Mouse (Mus musculus) liver, embryonic 14.5 days (tissue): ENCODE measurements around the gene Olfr160. TPM values are rescaled to one million over a fixed set of nuclear protein-coding genes. Genes with fewer than 3 reads are reported as not detected.

Experiments used
- ATAC-seq: fragments of 200-750 bp; cut with Nextera tagmentation; 2 replicates; pipeline ENCODE4 v1.8.0; 2017; ENCODE audit warnings: moderate number of reproducible peaks, mild to moderate bottlenecking, moderate library complexity; ENCODE audit not compliant: insufficient read depth
- DNase-seq, 3 experiments: peaks; one replicate each; pipeline ENCODE4 v3.0.0-alpha.2; 2012 to 2013; ENCODE audit warnings: low read depth in 3 of 3, low spot score in 3 of 3
- H3K27ac ChIP-seq: fragments of 300-500 bp; sonication (generic); 2 replicates; pipeline ENCODE4 v1.5.1; 2014; ENCODE audit warnings: moderate library complexity, mild to moderate bottlenecking, control low read depth, inconsistent platforms
- H3K27me3 ChIP-seq: fragments of 300-500 bp; sonication (generic); 2 replicates; pipeline ENCODE4 v1.6.1; 2014; ENCODE audit warnings: mild to moderate bottlenecking, low read length, moderate library complexity; ENCODE audit not compliant: control insufficient read depth, insufficient read depth
- H3K36me3 ChIP-seq: fragments of 300-500 bp; sonication (generic); replicated peaks from 2 replicates; pipeline ENCODE4 v1.6.1; 2014; ENCODE audit warnings: low read depth; ENCODE audit not compliant: control insufficient read depth, insufficient read depth
- H3K4me1 ChIP-seq, 2 experiments: fragments of 200-500 bp in 1 of 2; fragments of 300-500 bp in 1 of 2; sonication (generic) in 1 of 2; replicated peaks; 2 replicates each; pipeline ENCODE4 v1.6.1; 2012 to 2014; ENCODE audit warnings: antibody characterized with exemption in 1 of 2, inconsistent platforms in 1 of 2, low read length in 1 of 2; ENCODE audit not compliant: control insufficient read depth in 2 of 2, insufficient read depth in 2 of 2
- H3K4me2 ChIP-seq: fragments of 300-500 bp; sonication (generic); 2 replicates; pipeline ENCODE4 v1.6.1; 2014; ENCODE audit warnings: low read depth, mild to moderate bottlenecking, control low read depth, moderate library complexity
- H3K4me3 ChIP-seq, 2 experiments: fragments of 200-500 bp in 1 of 2; fragments of 300-500 bp in 1 of 2; sonication (generic) in 1 of 2; 2 replicates each; pipeline ENCODE4 v1.5.1; 2012 to 2014; ENCODE audit warnings: low read depth in 2 of 2, low read length in 2 of 2, mild to moderate bottlenecking in 2 of 2, control low read depth in 1 of 2, inconsistent platforms in 1 of 2, moderate library complexity in 1 of 2; ENCODE audit not compliant: insufficient read depth in 1 of 2
- H3K9ac ChIP-seq: fragments of 300-500 bp; sonication (generic); replicated peaks from 2 replicates; pipeline ENCODE4 v1.6.1; 2014; ENCODE audit warnings: mild to moderate bottlenecking, control low read depth, moderate library complexity
- H3K9me3 ChIP-seq: fragments of 300-500 bp; sonication (generic); 2 replicates; pipeline ENCODE4 v1.6.1; 2016; ENCODE audit warnings: low read length, mixed read lengths; ENCODE audit not compliant: control insufficient read depth
- CTCF ChIP-seq: IDR thresholded peaks from 2 replicates; pipeline ENCODE4 v1.5.1; 2016; ENCODE audit warnings: antibody characterized with exemption, low read depth, control low read depth
- EP300 ChIP-seq: IDR thresholded peaks from 2 replicates; pipeline ENCODE4 v1.6.1; 2016; ENCODE audit warnings: antibody characterized with exemption, low read depth
- WGBS: fragments of 180-500 bp; shearing (Covaris S2); extraction: QIAGEN DNeasy Blood & Tissue Kit; methylation state at CpG from one replicate; pipeline ENCODE4 v1.1.7; 2014; ENCODE audit not compliant: insufficient replicate concordance; 5-methylcytosine and 5-hydroxymethylcytosine counted together
- polyA plus RNA-seq, 2 experiments: library from polyadenylated mRNA; depleted of rRNA in 1 of 2; stranded (reverse) in 1 of 2; unstranded in 1 of 2; fragments of >200 nt; fragmentation: Nextera tagmentation in 1 of 2; extraction: Ambion mirVana in 1 of 2; gene quantifications; 2 replicates each; pipeline versions ENCODE4 v1.2.1 to v1.2.3; 2012 to 2014

Gene Olfr160
- polyA plus RNA-seq, 2 experiments: not detected

DNA sequence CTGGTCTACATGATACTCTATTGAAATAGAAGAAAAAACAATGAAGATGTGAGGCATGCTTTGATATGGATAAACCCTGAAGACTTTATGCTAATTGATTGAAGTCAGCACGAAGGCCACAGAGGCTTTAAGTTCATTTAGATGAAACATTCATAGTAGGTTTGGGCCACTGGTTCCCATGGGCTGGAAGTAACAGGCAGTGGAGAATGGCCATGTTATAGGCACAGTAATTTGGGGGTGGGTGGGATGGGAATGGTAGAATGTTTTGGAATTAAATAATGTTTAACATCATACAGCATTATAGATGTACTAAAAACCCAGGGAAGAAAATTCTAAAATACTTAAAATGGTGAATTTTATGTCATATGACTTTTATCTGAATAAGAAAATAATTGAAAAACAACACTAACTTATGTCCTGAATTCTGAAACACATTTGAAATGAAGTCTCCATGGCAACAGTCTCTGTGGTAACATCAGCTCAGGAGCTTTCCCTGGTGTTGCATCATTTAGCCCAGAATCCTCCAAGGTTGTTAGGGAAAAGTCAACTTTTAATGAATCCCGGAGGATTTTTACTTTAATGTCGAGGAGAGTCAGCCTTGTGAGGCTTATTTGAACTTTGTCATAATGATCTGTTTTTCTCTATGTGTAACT lies 28.6 kb downstream of the Olfr160 start:
- Histone ChIP-seq H3K9me3 (no peaks in the 10 kb centered on the region), H3K9ac (no peak overlapping the region), H3K4me1 (no peaks in the 10 kb centered on the region), H3K27ac (no peak overlapping the region), H3K4me2 (no peak overlapping the region), H3K27me3 (no peaks in the 10 kb centered on the region), H3K36me3 (no peaks in the 10 kb centered on the region), H3K4me3 (no peak overlapping the region)
- ATAC-seq: no peak
- no peak for DNase-seq
- TF ChIP-seq CTCF: no peak
- TF ChIP-seq EP300: no peak
- 60% methylated on average over 3 of the region's 3 CpGs for WGBS

GRCm38 (mm10) chr9:37681123-37681522 lies 34.9 kb downstream of the Olfr160 start:
- DNase-seq (no peak), ATAC-seq (no peak)
- Histone ChIP-seq H3K36me3 (no peaks in the 10 kb centered on the region), H3K9me3 (no peaks in the 10 kb centered on the region), H3K27ac (no peak overlapping the region), H3K27me3 (no peaks in the 10 kb centered on the region), H3K4me2 (no peak overlapping the region), H3K4me3 (no peak overlapping the region), H3K9ac (no peak overlapping the region), H3K4me1 (no peaks in the 10 kb centered on the region)
- 59% methylated on average over 1 of the region's 1 CpGs for WGBS
- TF ChIP-seq EP300 (no peak), CTCF (no peak)

GRCm38 (mm10) chr9:37675287-37675686 lies 40.8 kb downstream of the Olfr160 start:
- WGBS: 67% methylated on average over 4 of the region's 4 CpGs
- DNase-seq: no peak
- H3K9ac ChIP-seq: no peak overlapping the region
- no peaks in the 10 kb centered on the region for H3K9me3 ChIP-seq
- H3K27me3 ChIP-seq: no peaks in the 10 kb centered on the region
- H3K27ac ChIP-seq: no peak overlapping the region
- no peaks in the 10 kb centered on the region for H3K4me1 ChIP-seq
- TF ChIP-seq EP300: no peak
- TF ChIP-seq CTCF: no peak
- ATAC-seq: no peak
- no peak overlapping the region for H3K4me2 ChIP-seq
- H3K4me3 ChIP-seq: no peak overlapping the region
- no peaks in the 10 kb centered on the region for H3K36me3 ChIP-seq

GRCm38 (mm10) chr9:37670261-37670660 lies 45.8 kb downstream of the Olfr160 start:
- no peak for DNase-seq
- Histone ChIP-seq H3K9me3 (no peaks in the 10 kb centered on the region), H3K4me2 (no peak overlapping the region), H3K9ac (no peak overlapping the region), H3K27ac (no peak overlapping the region), H3K4me1 (no peaks in the 10 kb centered on the region), H3K36me3 (no peaks in the 10 kb centered on the region), H3K27me3 (no peaks in the 10 kb centered on the region), H3K4me3 (no peak overlapping the region)
- ATAC-seq: no peak
- WGBS: 58% methylated on average over 3 of the region's 3 CpGs
- TF ChIP-seq EP300: no peak
- TF ChIP-seq CTCF: no peak

DNA sequence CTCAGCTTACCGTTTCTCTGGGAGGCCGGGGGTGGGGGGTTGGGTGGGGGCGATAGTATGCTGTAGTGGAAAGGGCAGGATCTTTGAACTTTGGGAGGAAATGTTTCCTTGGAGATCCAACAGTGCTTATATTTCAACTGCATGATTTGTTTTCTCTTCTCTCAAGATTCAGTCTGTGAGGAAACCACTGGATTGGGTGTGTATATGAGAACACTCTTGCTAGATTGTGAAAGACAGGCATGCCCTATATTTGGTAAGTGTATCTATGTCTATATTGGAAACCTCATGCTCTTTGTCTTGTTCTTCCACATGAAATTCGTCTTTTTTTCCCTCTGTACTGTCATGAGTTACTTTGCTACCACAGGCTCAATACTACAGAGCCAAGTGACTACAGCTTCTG lies 46.4 kb downstream of the Olfr160 start:
- H3K36me3 ChIP-seq: no peaks in the 10 kb centered on the region
- no peak overlapping the region for H3K27ac ChIP-seq
- TF ChIP-seq EP300: no peak
- TF ChIP-seq CTCF: no peak
- ATAC-seq: no peak
- no peak for DNase-seq
- H3K4me2 ChIP-seq: no peak overlapping the region
- no peaks in the 10 kb centered on the region for H3K9me3 ChIP-seq
- H3K27me3 ChIP-seq: no peaks in the 10 kb centered on the region
- WGBS: 53% methylated on average over 4 of the region's 4 CpGs
- no peaks in the 10 kb centered on the region for H3K4me1 ChIP-seq
- no peak overlapping the region for H3K4me3 ChIP-seq
- H3K9ac ChIP-seq: no peak overlapping the region
